Mouse (Mus musculus) heart, postnatal 0 days (tissue): Measurements from ENCODE around the gene Filip1l.

ENCODE experiments used
- CTCF ChIP-seq: IDR thresholded peaks from 2 replicates; pipeline ENCODE4 v1.5.1; 2016; ENCODE audit warnings: antibody characterized with exemption, control low read depth, low read depth
- EP300 ChIP-seq: IDR thresholded peaks from 2 replicates; pipeline ENCODE4 v1.6.1; 2016; ENCODE audit warnings: antibody characterized with exemption, low read depth

DNA sequence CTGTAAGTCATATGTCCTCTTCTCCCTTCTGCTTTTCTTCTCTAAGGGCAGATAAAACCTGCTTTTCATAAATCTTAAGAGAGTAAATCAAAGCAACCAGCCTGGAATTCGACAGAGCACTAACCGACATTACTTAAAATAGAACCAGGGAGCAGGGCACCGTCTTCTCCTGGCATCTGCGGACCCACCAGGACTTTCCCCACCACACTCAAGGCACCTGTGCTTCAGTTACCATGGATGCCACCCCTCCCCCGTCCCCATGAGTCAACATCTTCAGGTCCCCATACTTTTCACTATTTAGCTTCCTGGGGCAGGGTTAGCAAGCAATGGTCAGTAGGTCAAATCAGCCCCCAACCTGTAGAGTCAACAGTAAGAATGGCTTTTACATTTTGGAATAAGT lies 76.1 kb downstream of the Filip1l start:
- TF ChIP-seq CTCF (no peak), EP300 (no peak)
